Mouse (Mus musculus): ENCODE results near the gene Barhl1. TPM values are rescaled to one million over a fixed set of nuclear protein-coding genes. Genes with fewer than 3 reads are reported as not detected.

The Barhl1 gene
- total RNA-seq, 1 experiment = 0.18 TPM

GRCm38 (mm10) chr2:28911331-28912038 is 5.0 kb downstream of the Barhl1 start:
- H3K36me3 ChIP-seq (ENCODE audit: control insufficient read depth, insufficient read depth, low read length, poor library complexity, severe bottlenecking) = no peaks in the 10 kb centered on the region
- no peaks in the 10 kb centered on the region for H3K9me3 ChIP-seq (ENCODE audit: control insufficient read depth, insufficient read depth, low read depth, low read length)
- no peak for TF ChIP-seq CHD2 (IDR thresholded peaks at IDR 0.05; ENCODE audit: low read depth, low read length)
- TF ChIP-seq ZC3H11A (IDR thresholded peaks at IDR 0.05; ENCODE audit: borderline replicate concordance, low read depth, low read length) = no peak
- TF ChIP-seq ZNF384 (IDR thresholded peaks at IDR 0.05; ENCODE audit: low read depth, low read length) = no peak
- TF ChIP-seq HCFC1 (IDR thresholded peaks at IDR 0.05; ENCODE audit: borderline replicate concordance, insufficient read depth, low read length) = no peak
- TF ChIP-seq MAFK (IDR thresholded peaks at IDR 0.05; ENCODE audit: insufficient read depth, low read depth, low read length) = no peak
- in situ Hi-C loops (cut with MboI; ENCODE audit: low sequenced_read_pairs in 2 of 2, unreplicated experiment in 2 of 2) = loop anchor here in 1 of 2 experiments (25.0 kb wide), 1 partner anchor 326 kb away; no protein-coding TSS in a partner anchor
- no peak overlapping the region for H3K27ac ChIP-seq (ENCODE audit: insufficient read depth, low read depth, low read length, poor library complexity, severe bottlenecking)
- peaks cover 0 to 6% of the 10 kb centered on the region in 2 experiments; a peak in 2 of 4 replicates for H3K4me1 ChIP-seq (ENCODE audit: control insufficient read depth in 2 of 2, insufficient read depth in 2 of 2, low read length in 2 of 2, poor library complexity in 1 of 2)
- no peak for DNase-seq (ENCODE audit: low read depth, low spot score)
- H3K4me3 ChIP-seq (ENCODE audit: insufficient read depth in 1 of 2, low read depth in 1 of 2, low read length in 2 of 2, poor library complexity in 1 of 2, severe bottlenecking in 1 of 2) = peak overlapping the region in 1 of 2 experiments; percentile 36; a peak in 1 of 4 replicates
- no peak overlapping the region for H3K9ac ChIP-seq (ENCODE audit: insufficient read depth, low read depth, low read length, poor library complexity, severe bottlenecking)

GRCm38 (mm10) chr2:28910877-28911276 is 5.6 kb downstream of the Barhl1 start:
- Histone ChIP-seq H3K27ac (ENCODE audit: insufficient read depth, low read depth, low read length, poor library complexity, severe bottlenecking) (no peak overlapping the region), H3K9me3 (ENCODE audit: control insufficient read depth, insufficient read depth, low read depth, low read length) (no peaks in the 10 kb centered on the region), H3K4me1 (ENCODE audit: control insufficient read depth in 2 of 2, insufficient read depth in 2 of 2, low read length in 2 of 2, poor library complexity in 1 of 2) (peaks cover 0 to 6% of the 10 kb centered on the region in 2 experiments; a peak in 2 of 4 replicates), H3K4me3 (ENCODE audit: insufficient read depth in 1 of 2, low read depth in 1 of 2, low read length in 2 of 2, poor library complexity in 1 of 2, severe bottlenecking in 1 of 2) (peak overlapping the region in 1 of 2 experiments; percentile 36; a peak in 1 of 4 replicates), H3K9ac (ENCODE audit: insufficient read depth, low read depth, low read length, poor library complexity, severe bottlenecking) (no peak overlapping the region), H3K36me3 (ENCODE audit: control insufficient read depth, insufficient read depth, low read length, poor library complexity, severe bottlenecking) (no peaks in the 10 kb centered on the region)
- no peak for DNase-seq (ENCODE audit: low read depth, low spot score)
- in situ Hi-C loops (cut with MboI; ENCODE audit: low sequenced_read_pairs in 2 of 2, unreplicated experiment in 2 of 2) = loop anchor here in 1 of 2 experiments (25.0 kb wide), 1 partner anchor 326 kb away; no protein-coding TSS in a partner anchor
- no peak for TF ChIP-seq MAFK (IDR thresholded peaks at IDR 0.05; ENCODE audit: insufficient read depth, low read depth, low read length)

DNA sequence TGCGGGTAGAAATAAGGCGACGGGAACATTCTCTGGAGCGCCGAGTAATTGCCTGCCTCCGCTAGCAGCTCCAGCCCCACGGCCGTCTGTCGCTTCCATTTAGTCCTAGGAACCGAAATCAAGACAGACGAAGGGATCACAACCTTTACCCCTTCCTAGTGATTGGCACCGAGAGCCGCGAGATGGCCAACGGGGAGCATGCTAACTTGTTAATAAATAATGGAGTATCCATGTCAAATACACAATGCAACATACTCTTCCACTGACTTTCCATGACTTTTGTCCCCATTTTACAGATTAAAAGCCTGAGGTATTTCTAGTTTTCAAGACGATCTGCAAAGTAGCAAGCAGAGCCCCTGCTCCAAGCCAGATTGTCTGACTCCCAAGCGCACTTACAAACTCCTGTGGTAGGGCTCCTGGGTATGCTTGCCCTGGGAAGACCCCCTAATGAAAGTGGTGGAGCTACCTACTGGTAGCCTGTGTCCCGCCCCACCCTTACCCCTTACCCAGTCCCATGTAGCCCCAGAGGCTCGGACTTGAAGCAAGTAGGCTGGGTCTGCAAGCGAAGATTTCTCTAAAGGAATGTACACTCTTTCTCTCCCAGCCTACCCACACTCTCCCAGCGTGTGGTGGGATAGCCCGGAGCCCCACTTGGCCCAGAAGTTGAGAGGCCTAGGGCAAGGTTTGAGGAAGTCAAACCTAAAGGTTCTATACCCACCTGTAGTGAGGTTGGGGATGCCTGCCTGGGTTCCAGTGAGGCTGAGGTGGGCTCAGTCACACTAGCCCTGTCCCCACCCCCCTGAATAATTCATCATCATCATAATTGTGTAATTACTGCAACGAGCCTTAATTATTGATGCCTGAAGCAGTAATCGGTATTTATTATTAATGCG is 6.4 kb downstream of the Barhl1 start:
- H3K9ac ChIP-seq (ENCODE audit: insufficient read depth, low read depth, low read length, poor library complexity, severe bottlenecking) = 0 out of 2 replicates have a peak overlapping the region, but pooled peaks have one; percentile 2
- H3K9me3 ChIP-seq (ENCODE audit: control insufficient read depth, insufficient read depth, low read depth, low read length) = no peaks in the 10 kb centered on the region
- in situ Hi-C loops (cut with MboI; ENCODE audit: low sequenced_read_pairs in 2 of 2, unreplicated experiment in 2 of 2) = loop anchor here in 1 of 2 experiments (25.0 kb wide), 1 partner anchor 327 kb away; no protein-coding TSS in a partner anchor
- TF ChIP-seq HCFC1 (IDR thresholded peaks at IDR 0.05; ENCODE audit: borderline replicate concordance, insufficient read depth, low read length) = no peak
- TF ChIP-seq MAFK (IDR thresholded peaks at IDR 0.05; ENCODE audit: insufficient read depth, low read depth, low read length) = no peak
- no peak for TF ChIP-seq ZC3H11A (IDR thresholded peaks at IDR 0.05; ENCODE audit: borderline replicate concordance, low read depth, low read length)
- TF ChIP-seq ZNF384 (IDR thresholded peaks at IDR 0.05; ENCODE audit: low read depth, low read length) = no peak
- no peak for TF ChIP-seq CHD2 (IDR thresholded peaks at IDR 0.05; ENCODE audit: low read depth, low read length)
- peaks cover 0 to 4% of the 10 kb centered on the region in 2 experiments; a peak in 2 of 4 replicates for H3K4me1 ChIP-seq (ENCODE audit: control insufficient read depth in 2 of 2, insufficient read depth in 2 of 2, low read length in 2 of 2, poor library complexity in 1 of 2)
- H3K27ac ChIP-seq (ENCODE audit: insufficient read depth, low read depth, low read length, poor library complexity, severe bottlenecking) = no peak overlapping the region
- DNase-seq (ENCODE audit: low read depth, low spot score) = no peak
- H3K36me3 ChIP-seq (ENCODE audit: control insufficient read depth, insufficient read depth, low read length, poor library complexity, severe bottlenecking) = no peaks in the 10 kb centered on the region
- H3K4me3 ChIP-seq (ENCODE audit: insufficient read depth in 1 of 2, low read depth in 1 of 2, low read length in 2 of 2, poor library complexity in 1 of 2, severe bottlenecking in 1 of 2) = peak overlapping the region; percentile 48 to 49; a peak in 2 of 4 replicates

GRCm38 (mm10) chr2:28909186-28909817 is 7.2 kb downstream of the Barhl1 start:
- Histone ChIP-seq H3K9ac (ENCODE audit: insufficient read depth, low read depth, low read length, poor library complexity, severe bottlenecking) (0 out of 2 replicates have a peak overlapping the region, but pooled peaks have one; percentile 2), H3K36me3 (ENCODE audit: control insufficient read depth, insufficient read depth, low read length, poor library complexity, severe bottlenecking) (peaks cover 4% of the 10 kb centered on the region; the same call in 1 of the 2 replicates), H3K4me3 (ENCODE audit: insufficient read depth in 1 of 2, low read depth in 1 of 2, low read length in 2 of 2, poor library complexity in 1 of 2, severe bottlenecking in 1 of 2) (peak overlapping the region; percentile 48 to 49; a peak in 3 of 4 replicates), H3K4me1 (ENCODE audit: control insufficient read depth in 2 of 2, insufficient read depth in 2 of 2, low read length in 2 of 2, poor library complexity in 1 of 2) (peaks cover 0 to 4% of the 10 kb centered on the region in 2 experiments; a peak in 2 of 4 replicates), H3K9me3 (ENCODE audit: control insufficient read depth, insufficient read depth, low read depth, low read length) (no peaks in the 10 kb centered on the region), H3K27ac (ENCODE audit: insufficient read depth, low read depth, low read length, poor library complexity, severe bottlenecking) (no peak overlapping the region)
- no peak for DNase-seq (ENCODE audit: low read depth, low spot score)
- in situ Hi-C loops (cut with MboI; ENCODE audit: low sequenced_read_pairs in 2 of 2, unreplicated experiment in 2 of 2) = loop anchor here in 1 of 2 experiments (25.0 kb wide), 1 partner anchor 328 kb away; no protein-coding TSS in a partner anchor
- TF ChIP-seq HCFC1 (IDR thresholded peaks at IDR 0.05; ENCODE audit: borderline replicate concordance, insufficient read depth, low read length) (no peak), ZC3H11A (IDR thresholded peaks at IDR 0.05; ENCODE audit: borderline replicate concordance, low read depth, low read length) (no peak), CHD2 (IDR thresholded peaks at IDR 0.05; ENCODE audit: low read depth, low read length) (no peak), ZNF384 (IDR thresholded peaks at IDR 0.05; ENCODE audit: low read depth, low read length) (no peak), MAFK (IDR thresholded peaks at IDR 0.05; ENCODE audit: insufficient read depth, low read depth, low read length) (no peak)

Data from ES-E14 (cell line).